Mouse (Mus musculus) limb, embryonic 13.5 days (tissue): Measurements from ENCODE around the gene Mrm2. TPM values are rescaled to one million over a fixed set of nuclear protein-coding genes. Genes with fewer than 3 reads are reported as not detected.

Experiments used
- ATAC-seq: fragments of 200-750 bp; cut with Nextera tagmentation; 2 replicates; pipeline ENCODE4 v1.8.0; 2017; ENCODE audit warnings: low read depth, moderate number of reproducible peaks, moderate TSS enrichment; ENCODE audit not compliant: low FRiP score
- H3K27ac ChIP-seq: fragments of 300-500 bp; sonication (generic); 2 replicates; pipeline ENCODE4 v1.5.1; 2015; ENCODE audit warnings: inconsistent platforms, mild to moderate bottlenecking, moderate library complexity
- H3K27me3 ChIP-seq: fragments of 300-500 bp; sonication (generic); 2 replicates; pipeline ENCODE4 v1.6.1; 2015; ENCODE audit warnings: mild to moderate bottlenecking, inconsistent platforms
- H3K36me3 ChIP-seq: fragments of 300-500 bp; sonication (generic); 2 replicates; pipeline ENCODE4 v1.6.1; 2015; ENCODE audit warnings: inconsistent platforms, mild to moderate bottlenecking, moderate library complexity
- H3K4me1 ChIP-seq: fragments of 300-500 bp; sonication (generic); 2 replicates; pipeline ENCODE4 v1.6.1; 2015; ENCODE audit warnings: inconsistent platforms
- H3K4me2 ChIP-seq: fragments of 300-500 bp; sonication (generic); replicated peaks from 2 replicates; pipeline ENCODE4 v1.6.1; 2015; ENCODE audit warnings: inconsistent platforms, mild to moderate bottlenecking, moderate library complexity
- H3K4me3 ChIP-seq: fragments of 300-500 bp; sonication (generic); 2 replicates; pipeline ENCODE4 v1.5.1; 2015; ENCODE audit warnings: moderate library complexity, mild to moderate bottlenecking, inconsistent platforms
- H3K9ac ChIP-seq: fragments of 300-500 bp; sonication (generic); 2 replicates; pipeline ENCODE4 v1.6.1; 2015; ENCODE audit warnings: mild to moderate bottlenecking, inconsistent platforms
- H3K9me3 ChIP-seq: fragments of 300-500 bp; sonication (generic); 2 replicates; pipeline ENCODE4 v1.6.1; 2016; ENCODE audit warnings: inconsistent platforms
- WGBS: fragments of 180-500 bp; shearing (Covaris S2); methylation state at CpG from one replicate; pipeline ENCODE4 v1.1.7; 2015; 5-methylcytosine and 5-hydroxymethylcytosine counted together
- polyA plus RNA-seq: library from polyadenylated mRNA; unstranded; fragments of >200 nt; fragmentation: Nextera tagmentation; extraction: Ambion mirVana; gene quantifications from 2 replicates; pipeline ENCODE4 v1.2.1, GENCODE M21; 2015

Mrm2 gene
- polyA plus RNA-seq, 1 experiment from 2014 or later, result 24.1 TPM

GRCm38 (mm10) chr5:140289161-140289560, 42.5 kb downstream of the Mrm2 start:
- ATAC-seq, result no peak
- Histone ChIP-seq H3K27ac (no peak overlapping the region), H3K4me3 (no peak overlapping the region), H3K27me3 (no peaks in the 10 kb centered on the region), H3K36me3 (peaks cover 76% of the 10 kb centered on the region), H3K4me1 (0 out of 2 replicates have a peak, but pooled peaks cover 3% of the 10 kb centered on the region), H3K9ac (no peak overlapping the region), H3K4me2 (no peak overlapping the region), H3K9me3 (no peaks in the 10 kb centered on the region)
- 93% methylated on average over 2 of the region's 2 CpGs for WGBS

GRCm38 (mm10) chr5:140288287-140288686, 43.4 kb downstream of the Mrm2 start:
- Histone ChIP-seq H3K4me3 (no peak overlapping the region), H3K4me1 (0 out of 2 replicates have a peak, but pooled peaks cover 3% of the 10 kb centered on the region), H3K36me3 (peaks cover 76% of the 10 kb centered on the region), H3K27me3 (no peaks in the 10 kb centered on the region), H3K9me3 (no peaks in the 10 kb centered on the region), H3K4me2 (no peak overlapping the region), H3K9ac (no peak overlapping the region), H3K27ac (no peak overlapping the region)
- no peak for ATAC-seq
- WGBS, result 79% methylated on average over 3 of the region's 3 CpGs

- ATAC-seq, result no peak
- Histone ChIP-seq H3K4me3 (no peak overlapping the region), H3K36me3 (peaks cover 57% of the 10 kb centered on the region)
These were observed 46.9 kb downstream of the Mrm2 start for GRCm38 (mm10) chr5:140284761-140285160.

GRCm38 (mm10) chr5:140284011-140284410, 47.7 kb downstream of the Mrm2 start:
- 93% methylated on average over 2 of the region's 2 CpGs for WGBS
- Histone ChIP-seq H3K27ac (no peak overlapping the region), H3K9ac (no peak overlapping the region), H3K9me3 (no peaks in the 10 kb centered on the region), H3K4me2 (no peak overlapping the region), H3K4me1 (peaks cover 10% of the 10 kb centered on the region; the same call in 1 of the 2 replicates), H3K27me3 (no peaks in the 10 kb centered on the region), H3K36me3 (peaks cover 57% of the 10 kb centered on the region), H3K4me3 (no peak overlapping the region)
- ATAC-seq, result no peak

More at GRCm38 (mm10) chr5:140284761-140285160, 46.9 kb downstream of the Mrm2 start:
- peaks cover 10% of the 10 kb centered on the region; the same call in 1 of the 2 replicates for H3K4me1 ChIP-seq
- no peaks in the 10 kb centered on the region for H3K27me3 ChIP-seq
- no peak overlapping the region for H3K9ac ChIP-seq
- H3K27ac ChIP-seq, result no peak overlapping the region
- no peaks in the 10 kb centered on the region for H3K9me3 ChIP-seq
- WGBS, result 84% methylated on average over 2 of the region's 2 CpGs
- H3K4me2 ChIP-seq, result no peak overlapping the region

GRCm38 (mm10) chr5:140282900-140283299, 48.8 kb downstream of the Mrm2 start:
- no peak overlapping the region for H3K27ac ChIP-seq
- H3K27me3 ChIP-seq, result no peaks in the 10 kb centered on the region
- H3K4me2 ChIP-seq, result no peak overlapping the region
- no peaks in the 10 kb centered on the region for H3K9me3 ChIP-seq
- H3K4me1 ChIP-seq, result peaks cover 10% of the 10 kb centered on the region; the same call in 1 of the 2 replicates
- 93% methylated on average over 3 of the region's 3 CpGs for WGBS
- H3K4me3 ChIP-seq, result no peak overlapping the region
- ATAC-seq, result no peak
- peaks cover 56% of the 10 kb centered on the region for H3K36me3 ChIP-seq
- H3K9ac ChIP-seq, result no peak overlapping the region

GRCm38 (mm10) chr5:140282376-140282775, 49.3 kb downstream of the Mrm2 start:
- 66% methylated on average over 8 of the region's 8 CpGs for WGBS
- Histone ChIP-seq H3K4me2 (no peak overlapping the region), H3K4me3 (no peak overlapping the region), H3K27me3 (no peaks in the 10 kb centered on the region), H3K4me1 (peaks cover 9% of the 10 kb centered on the region; the same call in 1 of the 2 replicates), H3K9ac (no peak overlapping the region), H3K27ac (no peak overlapping the region), H3K9me3 (no peaks in the 10 kb centered on the region), H3K36me3 (peaks cover 62% of the 10 kb centered on the region)
- ATAC-seq, result no peak

GRCm38 (mm10) chr5:140280205-140280604, 51.5 kb downstream of the Mrm2 start:
- WGBS, result 73% methylated on average over 9 of the region's 9 CpGs
- Histone ChIP-seq H3K9ac (no peak overlapping the region), H3K27ac (no peak overlapping the region), H3K4me1 (peaks cover 7% of the 10 kb centered on the region; the same call in 1 of the 2 replicates), H3K9me3 (no peaks in the 10 kb centered on the region), H3K27me3 (no peaks in the 10 kb centered on the region), H3K4me3 (no peak overlapping the region), H3K36me3 (peaks cover 69% of the 10 kb centered on the region), H3K4me2 (no peak overlapping the region)
- no peak for ATAC-seq

Other genes starting within 250 kb of the Mrm2 start
- gene Mad1l1, start 10.3 kb downstream of the Mrm2 start, polyA plus RNA-seq, result 51.1 and 52.6 TPM in 2 replicates
- gene Nudt1, start 10.2 kb downstream of the Mrm2 start, polyA plus RNA-seq, result 45.8 and 46.6 TPM in 2 replicates
- 23.7 and 25.8 TPM in 2 replicates for gene Snx8, start 57.4 kb upstream of the Mrm2 start, polyA plus RNA-seq
- gene Eif3b, start 87.4 kb upstream of the Mrm2 start, polyA plus RNA-seq, result 101 and 111 TPM in 2 replicates
- gene Gm4869, start 113.7 kb upstream of the Mrm2 start, polyA plus RNA-seq, result not detected in 2 replicates
- gene Chst12, start 173.7 kb upstream of the Mrm2 start, polyA plus RNA-seq, result 20.4 and 21.2 TPM in 2 replicates
- not detected in 2 replicates for gene Grifin, start 233.2 kb upstream of the Mrm2 start, polyA plus RNA-seq